In genomic region chr9:121331438-121331837, GRCm38 (mm10) we compare ENCODE assay signal across 8 mouse cellular contexts. TPM values are rescaled to one million over a fixed set of nuclear protein-coding genes. Genes with fewer than 3 reads are reported as not detected.
DNase-seq lines count a peak whose midpoint lies in the region; ATAC-seq and TF ChIP-seq lines count a peak whose summit lies in the region.

No protein-coding gene starts in this region.

- H3K4me1 ChIP-seq in lung, embryonic 15.5 days: peaks cover 60% of the 10 kb centered on the region
- H3K4me1 ChIP-seq in lung, adult 2 months (ENCODE audit: control insufficient read depth, insufficient read depth, low read length): peaks cover 15% of the 10 kb centered on the region
- peaks cover 49% of the 10 kb centered on the region for H3K4me1 ChIP-seq in liver, embryonic 12.5 days

- no peak for DNase-seq in lung, adult 2 months
- DNase-seq in heart, adult 9 months (ENCODE audit: low spot score in 2 of 2): peak; percentile 67 to 81
- peak; percentile 61 for DNase-seq in splenic B cell, adult 2 months (ENCODE audit: low read depth, low spot score)
- DNase-seq in left cerebral cortex, adult 9 months (ENCODE audit: low spot score in 2 of 2): no peak
- DNase-seq in left cerebral cortex, postnatal 25 days (ENCODE audit: low spot score in 2 of 2): no peak
- DNase-seq in frontal cortex, postnatal 14 days (ENCODE audit: low spot score in 2 of 2): no peak

- TF ChIP-seq POLR2A in lung, adult 2 months (IDR thresholded peaks at IDR 0.05; ENCODE audit: borderline replicate concordance, extremely low read depth, low read depth, low read length): no peak

- no peaks in the 10 kb centered on the region for H3K9me3 ChIP-seq in lung, embryonic 15.5 days
- H3K9me3 ChIP-seq in liver, embryonic 12.5 days (replicated peaks): no peaks in the 10 kb centered on the region

- H3K27ac ChIP-seq in lung, embryonic 15.5 days: peak overlapping the region; percentile 86
- H3K27ac ChIP-seq in liver, embryonic 12.5 days: peak overlapping the region; percentile 47; the same call in 1 of the 2 replicates

- intact Hi-C loops in left cerebral cortex, postnatal 25 days (cut with DNase I): no loop called here

- no peak overlapping the region for H3K4me3 ChIP-seq in lung, embryonic 15.5 days
- no peak overlapping the region for H3K4me3 ChIP-seq in lung, adult 2 months (replicated peaks; ENCODE audit: extremely low read depth, low read depth, low read length)
- H3K4me3 ChIP-seq in liver, embryonic 12.5 days: no peak overlapping the region

- no peaks in the 10 kb centered on the region for H3K27me3 ChIP-seq in lung, embryonic 15.5 days
- H3K27me3 ChIP-seq in liver, embryonic 12.5 days (replicated peaks): no peaks in the 10 kb centered on the region
- H3K27me3 ChIP-seq in splenic B cell, adult 2 months (ENCODE audit: control insufficient read depth, insufficient read depth, low read length, poor library complexity, severe bottlenecking): no peaks in the 10 kb centered on the region

- no peak overlapping the region for H3K9ac ChIP-seq in lung, embryonic 15.5 days
- no peak overlapping the region for H3K9ac ChIP-seq in liver, embryonic 12.5 days

- no peaks in the 10 kb centered on the region for H3K36me3 ChIP-seq in lung, embryonic 15.5 days
- H3K36me3 ChIP-seq in liver, embryonic 12.5 days: peaks cover 5% of the 10 kb centered on the region
- H3K36me3 ChIP-seq in splenic B cell, adult 2 months (ENCODE audit: control insufficient read depth, insufficient read depth, low read length, poor library complexity, severe bottlenecking): no peaks in the 10 kb centered on the region

- ATAC-seq in lung, embryonic 15.5 days (ENCODE audit: borderline replicate concordance, extremely low read depth, low FRiP score, low TSS enrichment): peak; percentile 17; the same call in 1 of the 2 replicates
- ATAC-seq in liver, embryonic 12.5 days: peak; percentile 65

- WGBS in lung, embryonic 15.5 days: 17% methylated on average over 5 of the region's 5 CpGs
- 33% methylated on average over 5 of the region's 5 CpGs for WGBS in lung, adult 2 months
- 7% methylated on average over 5 of the region's 5 CpGs for WGBS in liver, embryonic 12.5 days (ENCODE audit: insufficient replicate concordance)

- 0 out of 2 replicates have a peak overlapping the region, but pooled peaks have one; percentile 33 for H3K4me2 ChIP-seq in lung, embryonic 15.5 days
- peak overlapping the region; percentile 39 for H3K4me2 ChIP-seq in liver, embryonic 12.5 days

- TF ChIP-seq CTCF in lung, adult 2 months (IDR thresholded peaks at IDR 0.05; ENCODE audit: insufficient read depth, low read length): no peak

RNA-seq across cellular contexts. Expression of gene Trak1, which starts 34.1 kb away (rescaled TPM):
- polyA plus RNA-seq in lung, embryonic 15.5 days (2015; fragmentation: Nextera tagmentation; extraction: Ambion mirVana): 24.1 and 25.3 TPM in 2 replicates
- polyA plus RNA-seq in lung, adult 2 months (2012; rRNA removed): 73.9 and 88.5 TPM in 2 replicates
- 10.3 and 11.0 TPM in 2 replicates for polyA plus RNA-seq in liver, embryonic 12.5 days (2016; fragmentation: Nextera tagmentation; extraction: Ambion mirVana)
- total RNA-seq in left cerebral cortex, postnatal 25 days (2021): 100 to 1,000 TPM; 240 to 249 TPM

RNA-seq across cellular contexts. Expression of gene Ulk4, which starts 54.4 kb away (rescaled TPM):
- 149 and 164 TPM in 2 replicates for polyA plus RNA-seq in lung, embryonic 15.5 days (2015; fragmentation: Nextera tagmentation; extraction: Ambion mirVana)
- polyA plus RNA-seq in lung, adult 2 months (2012; rRNA removed): 10.6 and 14.9 TPM in 2 replicates
- polyA plus RNA-seq in liver, embryonic 12.5 days (2016; fragmentation: Nextera tagmentation; extraction: Ambion mirVana): 50.8 and 52.6 TPM in 2 replicates
- total RNA-seq in left cerebral cortex, postnatal 25 days (2021): 1 to 10 TPM; 7.4 to 9.1 TPM

Comparison
In these comparisons a context has a peak if more than half of its experiments do, and no peak if none do; other contexts are left out.
1. DNase-seq: peak in heart, adult 9 months (2 of 2) and splenic B cell, adult 2 months (single experiment); none in lung, adult 2 months (single experiment), left cerebral cortex, adult 9 months (0 of 2), left cerebral cortex, postnatal 25 days (0 of 2) and frontal cortex, postnatal 14 days (0 of 2).